9 mouse cellular contexts compared by ENCODE assay signal in the genomic region with DNA sequence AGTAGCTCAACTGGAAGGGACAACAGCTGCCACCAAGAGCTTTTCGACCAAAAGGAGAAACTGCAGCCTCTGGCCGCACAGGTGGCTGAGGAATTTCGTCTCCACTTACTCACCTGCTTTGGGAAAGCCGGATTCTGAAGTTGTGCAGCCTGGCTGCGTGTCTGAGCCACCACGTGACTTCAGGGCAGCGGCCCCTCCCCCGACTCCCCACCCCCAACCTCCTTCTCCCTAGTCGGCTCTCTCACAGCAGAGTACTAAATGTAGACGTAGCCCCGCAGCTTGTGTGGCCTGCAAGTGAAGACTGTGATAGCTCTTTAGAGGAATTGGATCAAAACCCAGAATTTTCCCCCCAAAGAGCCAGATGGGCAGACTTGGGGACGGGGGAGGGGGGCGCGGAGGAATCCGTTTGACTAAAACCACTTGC. TPM values are rescaled to one million over a fixed set of nuclear protein-coding genes. Genes with fewer than 3 reads are reported as not detected.
DNase-seq lines count a peak whose midpoint lies in the region; ATAC-seq lines count a peak whose summit lies in the region.
"Had no signal": no experiment of that assay in that cellular context is flagged by ENCODE, and none has a peak within 500 bp of the region (broad histone marks: within the 10 kb centered on the region; RNA-seq: fewer than 3 reads in every experiment).

No protein-coding gene starts in this region.

- intact Hi-C loops in left cerebral cortex, postnatal 10 days (cut with DNase I), result no loop called here

- no peaks in the 10 kb centered on the region for H3K9me3 ChIP-seq in heart, embryonic 13.5 days
- no peaks in the 10 kb centered on the region for H3K9me3 ChIP-seq in hindbrain, embryonic 10.5 days
- no peaks in the 10 kb centered on the region for H3K9me3 ChIP-seq in liver, embryonic 13.5 days (replicated peaks)

- H3K4me3 ChIP-seq in heart, embryonic 13.5 days, result peak overlapping the region; percentile 76
- peak overlapping the region; percentile 94 for H3K4me3 ChIP-seq in hindbrain, embryonic 10.5 days
- H3K4me3 ChIP-seq in liver, embryonic 13.5 days (replicated peaks), result no peak overlapping the region

- ATAC-seq in heart, embryonic 13.5 days (ENCODE audit: extremely low read depth, insufficient number of reproducible peaks, low FRiP score, low TSS enrichment), result no peak
- no peak for ATAC-seq in liver, embryonic 13.5 days (ENCODE audit: low read depth)

- H3K27ac ChIP-seq in heart, embryonic 13.5 days (replicated peaks), result no peak overlapping the region
- H3K27ac ChIP-seq in hindbrain, embryonic 10.5 days, result peak overlapping the region; percentile 94
- no peak overlapping the region for H3K27ac ChIP-seq in liver, embryonic 13.5 days

- no peaks in the 10 kb centered on the region for H3K36me3 ChIP-seq in heart, embryonic 13.5 days
- H3K36me3 ChIP-seq in hindbrain, embryonic 10.5 days, result peaks cover 52% of the 10 kb centered on the region
- no peaks in the 10 kb centered on the region for H3K36me3 ChIP-seq in liver, embryonic 13.5 days

- H3K9ac ChIP-seq in heart, embryonic 13.5 days, result peak overlapping the region; percentile 88
- no peak overlapping the region for H3K9ac ChIP-seq in liver, embryonic 13.5 days

- H3K27me3 ChIP-seq in heart, embryonic 13.5 days (replicated peaks), result peaks cover 69% of the 10 kb centered on the region
- H3K27me3 ChIP-seq in hindbrain, embryonic 10.5 days (ENCODE audit: insufficient read depth, poor library complexity, severe bottlenecking), result no peaks in the 10 kb centered on the region
- peaks cover 72% of the 10 kb centered on the region for H3K27me3 ChIP-seq in liver, embryonic 13.5 days

- peak overlapping the region; percentile 98 for H3K4me2 ChIP-seq in heart, embryonic 13.5 days
- peak overlapping the region; percentile 64; the same call in 1 of the 2 replicates for H3K4me2 ChIP-seq in liver, embryonic 13.5 days

- H3K4me1 ChIP-seq in heart, embryonic 13.5 days, result peaks cover 33% of the 10 kb centered on the region
- H3K4me1 ChIP-seq in hindbrain, embryonic 10.5 days (replicated peaks), result peaks cover 84% of the 10 kb centered on the region
- H3K4me1 ChIP-seq in liver, embryonic 13.5 days (replicated peaks), result peaks cover 3% of the 10 kb centered on the region; the same call in 1 of the 2 replicates

- WGBS in heart, embryonic 13.5 days, result 1% methylated on average over 15 of the region's 15 CpGs
- WGBS in hindbrain, embryonic 10.5 days, result 1% methylated on average over 15 of the region's 15 CpGs
- 4% methylated on average over 15 of the region's 15 CpGs for WGBS in liver, embryonic 13.5 days (ENCODE audit: insufficient replicate concordance)

- no peak for DNase-seq in heart, adult 8-10 months (ENCODE audit: low spot score)
- DNase-seq in hindbrain, embryonic 10.5 days (ENCODE audit: low spot score), result peak; percentile 74
- no peak for DNase-seq in liver, embryonic 13.5 days
- peak; percentile 59 for DNase-seq in retina, postnatal 1 day
- DNase-seq in left cerebral cortex, adult 11 months (ENCODE audit: low spot score), result no peak
- no peak for DNase-seq in frontal cortex, postnatal 14 days (ENCODE audit: low spot score in 2 of 2)
- no peak for DNase-seq in left cerebral cortex, postnatal 10 days (ENCODE audit: extremely low spot score in 1 of 2, low spot score in 2 of 2)

RNA-seq across cellular contexts. Expression of a gene that starts 14.6 kb away (rescaled TPM):
- 2.8 and 3.8 TPM in 2 replicates for polyA plus RNA-seq in heart, embryonic 13.5 days (2015; fragmentation: Nextera tagmentation; extraction: Ambion mirVana)
- total RNA-seq in heart, adult 8-10 months (2022), result 10 to 100 TPM; 52.3 to 84.3 (median 65.6) TPM
- polyA plus RNA-seq in hindbrain, embryonic 10.5 days (2016; fragmentation: Nextera tagmentation; extraction: Ambion mirVana), result 38.4 and 51.1 TPM in 2 replicates
- 0.23 and 0.31 TPM in 2 replicates for polyA plus RNA-seq in liver, embryonic 13.5 days (2015; fragmentation: Nextera tagmentation; extraction: Ambion mirVana)
- total RNA-seq in left cerebral cortex, postnatal 10 days (2021), result 100 to 1,000 TPM; 151 to 153 TPM
- total RNA-seq: common myeloid progenitor, adult 5-6 weeks had no signal

Comparison
In these comparisons a context has a peak if more than half of its experiments do, and no peak if none do; other contexts are left out.
1. DNase-seq: peak in hindbrain, embryonic 10.5 days (single experiment) and retina, postnatal 1 day (single experiment); none in heart, adult 8-10 months (single experiment), liver, embryonic 13.5 days (single experiment), left cerebral cortex, adult 11 months (single experiment), frontal cortex, postnatal 14 days (0 of 2) and left cerebral cortex, postnatal 10 days (0 of 2).